Mouse (Mus musculus): ENCODE measurements at regions not wholly inside any gene's neighbourhood (a gene's known extent, or its start where the extent isn't known, plus 50 kb on each side); places are given as distances from the start of the nearest gene placed in this dataset.

- no peak for DNase-seq
Observed at GRCm38 (mm10) chrX:10984894-10985293, 270.1 kb downstream of the Mid1ip1 start.

- DNase-seq: no peak
Observed at GRCm38 (mm10) chrX:10991871-10992210, 277.0 kb downstream of the Mid1ip1 start.

- peak; percentile 12 for DNase-seq
Observed at GRCm38 (mm10) chrX:10992211-10993004, 277.6 kb downstream of the Mid1ip1 start.

GRCm38 (mm10) chrX:10993005-10993377, 278.2 kb downstream of the Mid1ip1 start:
- DNase-seq: peak; percentile 17

- no peak for DNase-seq
Observed at GRCm38 (mm10) chrX:10994910-10995309, 280.1 kb downstream of the Mid1ip1 start.

- no peak for DNase-seq
Observed at GRCm38 (mm10) chrX:11001180-11001579, 286.4 kb downstream of the Mid1ip1 start.

GRCm38 (mm10) chrX:11039278-11039677, 259.8 kb upstream of the H2al1a start:
- DNase-seq: no peak

GRCm38 (mm10) chrX:11046769-11047168, 252.3 kb upstream of the H2al1a start:
- DNase-seq: no peak

- no peak for DNase-seq
Observed at GRCm38 (mm10) chrX:11082171-11082570, 216.9 kb upstream of the H2al1a start.

- no peak for DNase-seq
Observed at GRCm38 (mm10) chrX:11082845-11083244, 216.2 kb upstream of the H2al1a start.

- no peak for DNase-seq
Observed at GRCm38 (mm10) chrX:11086257-11087072, 212.6 kb upstream of the H2al1a start.

GRCm38 (mm10) chrX:11087913-11088312, 211.1 kb upstream of the H2al1a start:
- DNase-seq: peak; percentile 54

GRCm38 (mm10) chrX:11088506-11088905, 210.6 kb upstream of the H2al1a start:
- DNase-seq: no peak

GRCm38 (mm10) chrX:11090432-11090831, 208.6 kb upstream of the H2al1a start:
- DNase-seq: peak; percentile 67

- DNase-seq: no peak
Observed at GRCm38 (mm10) chrX:11097581-11098254, 201.3 kb upstream of the H2al1a start.

- DNase-seq: no peak
Observed at GRCm38 (mm10) chrX:11098366-11098765, 200.7 kb upstream of the H2al1a start.

GRCm38 (mm10) chrX:11099146-11100087, 199.6 kb upstream of the H2al1a start:
- DNase-seq: no peak

- DNase-seq: peak; percentile 36
Observed at GRCm38 (mm10) chrX:11100935-11101334, 198.1 kb upstream of the H2al1a start.

GRCm38 (mm10) chrX:11131253-11131652, 167.8 kb upstream of the H2al1a start:
- DNase-seq: no peak

- peak; percentile 61 for DNase-seq
Observed at GRCm38 (mm10) chrX:11139971-11140421, 159.1 kb upstream of the H2al1a start.

- DNase-seq: no peak
Observed at GRCm38 (mm10) chrX:11141294-11141693, 157.8 kb upstream of the H2al1a start.

- DNase-seq: no peak
Observed at GRCm38 (mm10) chrX:11158416-11158815, 140.6 kb upstream of the H2al1a start.
